Mouse (Mus musculus) hindbrain, embryonic 10.5 days (tissue): ENCODE results near the gene Ccnb1ip1. TPM values are rescaled to one million over a fixed set of nuclear protein-coding genes. Genes with fewer than 3 reads are reported as not detected.

ENCODE experiments used
- DNase-seq: peaks from one replicate; pipeline ENCODE4 v3.0.0-alpha.2; 2017; ENCODE audit warnings: low spot score
- H3K27ac ChIP-seq: fragments of 300-500 bp; sonication (generic); 2 replicates; pipeline ENCODE4 v1.5.1; 2016; ENCODE audit warnings: mild to moderate bottlenecking, moderate library complexity
- H3K27me3 ChIP-seq: fragments of 300-500 bp; sonication (generic); 2 replicates; pipeline ENCODE4 v1.6.1; 2016; ENCODE audit warnings: mild to moderate bottlenecking; ENCODE audit not compliant: poor library complexity, insufficient read depth, severe bottlenecking
- H3K36me3 ChIP-seq: fragments of 300-500 bp; sonication (generic); 2 replicates; pipeline ENCODE4 v1.6.1; 2016; ENCODE audit warnings: mild to moderate bottlenecking, moderate library complexity
- H3K4me1 ChIP-seq: fragments of 300-500 bp; sonication (generic); replicated peaks from 2 replicates; pipeline ENCODE4 v1.6.1; 2016; ENCODE audit warnings: mild to moderate bottlenecking
- H3K4me3 ChIP-seq: fragments of 300-500 bp; sonication (generic); 2 replicates; pipeline ENCODE4 v1.5.1; 2016; ENCODE audit warnings: mild to moderate bottlenecking, moderate library complexity
- H3K9me3 ChIP-seq: fragments of 300-500 bp; sonication (generic); 2 replicates; pipeline ENCODE4 v1.6.1; 2016; ENCODE audit warnings: mild to moderate bottlenecking, moderate library complexity
- WGBS: fragments of 180-500 bp; shearing (Covaris S2); methylation state at CpG from one replicate; pipeline ENCODE4 v1.1.7; 2016; 5-methylcytosine and 5-hydroxymethylcytosine counted together
- polyA plus RNA-seq: library from polyadenylated mRNA; unstranded; fragments of >200 nt; fragmentation: Nextera tagmentation; extraction: Ambion mirVana; gene quantifications from 2 replicates; pipeline ENCODE4 v1.2.1, GENCODE M21; 2016

The Ccnb1ip1 gene
- polyA plus RNA-seq, 1 experiment from 2014 or later: not detected

GRCm38 (mm10) chr14:50802441-50802840 is 5.1 kb downstream of the Ccnb1ip1 start:
- WGBS: 89% methylated on average over 6 of the region's 6 CpGs
- H3K27ac ChIP-seq: no peak overlapping the region
- peaks cover 5% of the 10 kb centered on the region; the same call in 1 of the 2 replicates for H3K4me1 ChIP-seq
- H3K9me3 ChIP-seq: no peaks in the 10 kb centered on the region
- no peak overlapping the region for H3K4me3 ChIP-seq
- no peaks in the 10 kb centered on the region for H3K36me3 ChIP-seq
- no peak for DNase-seq
- H3K27me3 ChIP-seq: no peaks in the 10 kb centered on the region

GRCm38 (mm10) chr14:50799502-50800259 is 7.9 kb downstream of the Ccnb1ip1 start:
- H3K4me3 ChIP-seq: peak overlapping the region; percentile 9; the same call in 1 of the 2 replicates
- no peaks in the 10 kb centered on the region for H3K9me3 ChIP-seq
- DNase-seq: peak; percentile 43
- WGBS: 6% methylated on average over 3 of the region's 3 CpGs
- H3K27me3 ChIP-seq: no peaks in the 10 kb centered on the region
- peaks cover 3% of the 10 kb centered on the region; the same call in 1 of the 2 replicates for H3K4me1 ChIP-seq
- no peaks in the 10 kb centered on the region for H3K36me3 ChIP-seq
- no peak overlapping the region for H3K27ac ChIP-seq

GRCm38 (mm10) chr14:50798512-50798911 is 9.0 kb downstream of the Ccnb1ip1 start:
- 71% methylated on average over 2 of the region's 2 CpGs for WGBS
- no peak overlapping the region for H3K27ac ChIP-seq
- H3K27me3 ChIP-seq: no peaks in the 10 kb centered on the region
- H3K4me1 ChIP-seq: peaks cover 3% of the 10 kb centered on the region; the same call in 1 of the 2 replicates
- H3K4me3 ChIP-seq: no peak overlapping the region
- DNase-seq: no peak
- H3K9me3 ChIP-seq: no peaks in the 10 kb centered on the region
- no peaks in the 10 kb centered on the region for H3K36me3 ChIP-seq

- H3K27me3 ChIP-seq: no peaks in the 10 kb centered on the region
- H3K36me3 ChIP-seq: no peaks in the 10 kb centered on the region
- H3K4me3 ChIP-seq: no peak overlapping the region
- H3K27ac ChIP-seq: no peak overlapping the region
- peaks cover 3% of the 10 kb centered on the region; the same call in 1 of the 2 replicates for H3K4me1 ChIP-seq
- no peak for DNase-seq
- WGBS: 89% methylated on average over 1 of the region's 1 CpGs
- H3K9me3 ChIP-seq: no peaks in the 10 kb centered on the region
Observed at GRCm38 (mm10) chr14:50796464-50796863, 11.1 kb downstream of the Ccnb1ip1 start.

GRCm38 (mm10) chr14:50795965-50796364 is 11.6 kb downstream of the Ccnb1ip1 start:
- no peak for DNase-seq
- no peaks in the 10 kb centered on the region for H3K9me3 ChIP-seq
- no peaks in the 10 kb centered on the region for H3K27me3 ChIP-seq
- no peak overlapping the region for H3K27ac ChIP-seq
- no peaks in the 10 kb centered on the region for H3K36me3 ChIP-seq
- WGBS: 86% methylated on average over 4 of the region's 4 CpGs
- peaks cover 3% of the 10 kb centered on the region; the same call in 1 of the 2 replicates for H3K4me1 ChIP-seq
- no peak overlapping the region for H3K4me3 ChIP-seq

GRCm38 (mm10) chr14:50795261-50795935 is 12.1 kb downstream of the Ccnb1ip1 start:
- 91% methylated on average over 24 of the region's 24 CpGs for WGBS
- no peaks in the 10 kb centered on the region for H3K9me3 ChIP-seq
- H3K27me3 ChIP-seq: no peaks in the 10 kb centered on the region
- H3K27ac ChIP-seq: no peak overlapping the region
- no peaks in the 10 kb centered on the region for H3K36me3 ChIP-seq
- DNase-seq: no peak
- H3K4me3 ChIP-seq: no peak overlapping the region
- peaks cover 3% of the 10 kb centered on the region; the same call in 1 of the 2 replicates for H3K4me1 ChIP-seq

- Histone ChIP-seq H3K4me3 (no peak overlapping the region), H3K36me3 (no peaks in the 10 kb centered on the region), H3K27me3 (no peaks in the 10 kb centered on the region), H3K27ac (no peak overlapping the region), H3K4me1 (peaks cover 8% of the 10 kb centered on the region), H3K9me3 (no peaks in the 10 kb centered on the region)
- DNase-seq: no peak
- 13% methylated on average over 2 of the region's 2 CpGs for WGBS
Observed at GRCm38 (mm10) chr14:50788157-50788556, 19.4 kb downstream of the Ccnb1ip1 start.

GRCm38 (mm10) chr14:50785251-50785637 is 22.3 kb downstream of the Ccnb1ip1 start, which contains the start of gene Ttc5:
Gene Ttc5 (minus strand): TSS chr14:50785519.
- peaks cover 23% of the 10 kb centered on the region for H3K36me3 ChIP-seq
- no peaks in the 10 kb centered on the region for H3K27me3 ChIP-seq
- peaks cover 8% of the 10 kb centered on the region for H3K4me1 ChIP-seq
- no peaks in the 10 kb centered on the region; the same call in 1 of the 2 replicates for H3K9me3 ChIP-seq
- H3K27ac ChIP-seq: peak within 1 kb of the TSS; percentile 94
- under 1% methylated on average over 21 of the region's 21 CpGs for WGBS
- peak; percentile 94 for DNase-seq
- H3K4me3 ChIP-seq: peak within 1 kb of the TSS; percentile 82

GRCm38 (mm10) chr14:50784391-50785250 is 22.9 kb downstream of the Ccnb1ip1 start:
- 30% methylated on average over 16 of the region's 16 CpGs for WGBS
- H3K9me3 ChIP-seq: no peaks in the 10 kb centered on the region; the same call in 1 of the 2 replicates
- peak overlapping the region; percentile 82 for H3K4me3 ChIP-seq
- no peaks in the 10 kb centered on the region for H3K27me3 ChIP-seq
- H3K4me1 ChIP-seq: peaks cover 8% of the 10 kb centered on the region
- H3K36me3 ChIP-seq: peaks cover 29% of the 10 kb centered on the region
- peak overlapping the region; percentile 94 for H3K27ac ChIP-seq
- no peak for DNase-seq

GRCm38 (mm10) chr14:50782166-50782565 is 25.4 kb downstream of the Ccnb1ip1 start:
- 95% methylated on average over 3 of the region's 3 CpGs for WGBS
- DNase-seq: no peak
- H3K36me3 ChIP-seq: peaks cover 49% of the 10 kb centered on the region

GRCm38 (mm10) chr14:50771342-50771741 is 36.2 kb downstream of the Ccnb1ip1 start:
- peaks cover 96% of the 10 kb centered on the region for H3K36me3 ChIP-seq
- 83% methylated on average over 2 of the region's 2 CpGs for WGBS
- no peak overlapping the region for H3K4me3 ChIP-seq
- H3K27me3 ChIP-seq: no peaks in the 10 kb centered on the region
- no peak for DNase-seq
- H3K4me1 ChIP-seq: no peaks in the 10 kb centered on the region
- H3K27ac ChIP-seq: no peak overlapping the region
- H3K9me3 ChIP-seq: no peaks in the 10 kb centered on the region

More at GRCm38 (mm10) chr14:50782166-50782565, 25.4 kb downstream of the Ccnb1ip1 start:
- no peak overlapping the region for H3K27ac ChIP-seq
- H3K4me3 ChIP-seq: no peak overlapping the region
- no peaks in the 10 kb centered on the region for H3K27me3 ChIP-seq
- peaks cover 8% of the 10 kb centered on the region for H3K4me1 ChIP-seq
- H3K9me3 ChIP-seq: no peaks in the 10 kb centered on the region; the same call in 1 of the 2 replicates

- no peak overlapping the region for H3K27ac ChIP-seq
- H3K36me3 ChIP-seq: peaks cover 75% of the 10 kb centered on the region
- no peak for DNase-seq
- H3K27me3 ChIP-seq: no peaks in the 10 kb centered on the region
- no peak overlapping the region for H3K4me3 ChIP-seq
- no peaks in the 10 kb centered on the region for H3K9me3 ChIP-seq
- no peaks in the 10 kb centered on the region for H3K4me1 ChIP-seq
- whole genome bisulfite sequencing: 92% methylated on average over 6 of the region's 6 CpGs
Observed at GRCm38 (mm10) chr14:50765736-50766135, 41.8 kb downstream of the Ccnb1ip1 start.
